Mouse (Mus musculus) stomach, postnatal 0 days (tissue): ENCODE measurements around the gene Sept5. TPM values are rescaled to one million over a fixed set of nuclear protein-coding genes. Genes with fewer than 3 reads are reported as not detected.

Experiments used
- ATAC-seq: fragments of 200-750 bp; cut with Nextera tagmentation; 2 replicates; pipeline ENCODE4 v1.8.0; 2017; ENCODE audit not compliant: low FRiP score, low TSS enrichment
- DNase-seq: peaks from one replicate; pipeline ENCODE4 v3.0.0-alpha.2; 2016; ENCODE audit warnings: low spot score
- H3K27ac ChIP-seq: fragments of 300-500 bp; sonication (generic); replicated peaks from 2 replicates; pipeline ENCODE4 v1.5.1; 2014; ENCODE audit warnings: mild to moderate bottlenecking, control low read depth
- H3K27me3 ChIP-seq: fragments of 300-500 bp; sonication (generic); 2 replicates; pipeline ENCODE4 v1.6.1; 2014; ENCODE audit warnings: low read length; ENCODE audit not compliant: control insufficient read depth, insufficient read depth
- H3K36me3 ChIP-seq: fragments of 300-500 bp; sonication (generic); 2 replicates; pipeline ENCODE4 v1.6.1; 2014; ENCODE audit warnings: low read length, mixed read lengths; ENCODE audit not compliant: control insufficient read depth, insufficient read depth
- H3K4me1 ChIP-seq: fragments of 300-500 bp; sonication (generic); replicated peaks from 2 replicates; pipeline ENCODE4 v1.6.1; 2014; ENCODE audit warnings: antibody characterized with exemption; ENCODE audit not compliant: control insufficient read depth, insufficient read depth
- H3K4me2 ChIP-seq: fragments of 300-500 bp; sonication (generic); replicated peaks from 2 replicates; pipeline ENCODE4 v1.6.1; 2014; ENCODE audit warnings: low read depth, mild to moderate bottlenecking, control low read depth, moderate library complexity
- H3K4me3 ChIP-seq: fragments of 300-500 bp; sonication (generic); 2 replicates; pipeline ENCODE4 v1.5.1; 2014; ENCODE audit warnings: low read depth, low read length, control low read depth
- H3K9ac ChIP-seq: fragments of 300-500 bp; sonication (generic); 2 replicates; pipeline ENCODE4 v1.6.1; 2014; ENCODE audit warnings: mild to moderate bottlenecking, low read length, control low read depth, mixed read lengths
- H3K9me3 ChIP-seq: fragments of 300-500 bp; sonication (generic); 2 replicates; pipeline ENCODE4 v1.6.1; 2016; ENCODE audit warnings: low read length; ENCODE audit not compliant: control insufficient read depth
- CTCF ChIP-seq: IDR thresholded peaks from 2 replicates; pipeline ENCODE4 v1.5.1; 2016; ENCODE audit warnings: antibody characterized with exemption, low read depth, mild to moderate bottlenecking, moderate library complexity
- EP300 ChIP-seq: optimal IDR thresholded peaks from 2 replicates; pipeline ENCODE3; 2016; ENCODE audit warnings: antibody characterized with exemption
- WGBS: fragments of 180-500 bp; shearing (Covaris S2); extraction: QIAGEN DNeasy Blood & Tissue Kit; methylation state at CpG from one replicate; pipeline ENCODE4 v1.1.7; 2014; 5-methylcytosine and 5-hydroxymethylcytosine counted together
- polyA plus RNA-seq: library from polyadenylated mRNA; unstranded; fragments of >200 nt; fragmentation: Nextera tagmentation; extraction: Ambion mirVana; gene quantifications from 2 replicates; pipeline ENCODE4 v1.2.1, GENCODE M21; 2015

Gene Sept5
- polyA plus RNA-seq, 1 experiment from 2014 or later, result 38.0 TPM

- no peak for ATAC-seq
- no peak for DNase-seq
- Histone ChIP-seq H3K9me3 (no peaks in the 10 kb centered on the region), H3K27ac (peak overlapping the region; percentile 45; the same call in 1 of the 2 replicates), H3K36me3 (no peaks in the 10 kb centered on the region), H3K4me3 (no peak overlapping the region), H3K27me3 (no peaks in the 10 kb centered on the region), H3K4me2 (no peak overlapping the region), H3K9ac (no peak overlapping the region), H3K4me1 (no peaks in the 10 kb centered on the region)
- WGBS, result 71% methylated on average over 4 of the region's 4 CpGs
- no peak for TF ChIP-seq EP300
- no peak for TF ChIP-seq CTCF
Measured at GRCm38 (mm10) chr16:18644485-18644884, 14.7 kb upstream of the Sept5 start.

- H3K36me3 ChIP-seq, result no peaks in the 10 kb centered on the region
- no peak overlapping the region for H3K9ac ChIP-seq
- DNase-seq, result no peak
- no peaks in the 10 kb centered on the region for H3K9me3 ChIP-seq
- H3K27ac ChIP-seq, result no peak overlapping the region
- TF ChIP-seq CTCF (no peak), EP300 (no peak)
- H3K4me1 ChIP-seq, result no peaks in the 10 kb centered on the region
- H3K4me3 ChIP-seq, result no peak overlapping the region
- WGBS, result 73% methylated on average over 11 of the region's 11 CpGs
- 0 out of 2 replicates have a peak, but pooled peaks have one; percentile 26 for ATAC-seq
- no peak overlapping the region for H3K4me2 ChIP-seq
- no peaks in the 10 kb centered on the region for H3K27me3 ChIP-seq
Measured at GRCm38 (mm10) chr16:18643406-18643998, 13.7 kb upstream of the Sept5 start.

DNA sequence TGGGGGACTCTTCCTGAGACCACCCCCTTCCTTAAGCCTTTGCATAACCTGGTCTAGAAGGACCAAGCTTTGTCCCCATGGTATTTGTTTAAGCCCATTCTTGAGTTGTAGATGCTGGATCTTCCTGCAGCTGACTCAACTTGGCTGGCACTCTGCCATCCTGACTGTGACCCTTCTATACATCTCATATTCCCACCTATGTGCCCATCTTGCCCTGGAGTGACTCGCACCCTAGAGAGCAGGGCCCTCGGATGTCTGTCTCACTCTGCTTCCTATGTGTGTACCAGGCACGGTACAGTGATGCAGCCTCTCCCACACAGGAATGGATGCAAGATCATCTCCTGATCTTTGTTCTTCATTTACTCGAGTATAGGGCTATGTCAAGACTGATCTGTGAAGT, 13.1 kb upstream of the Sept5 start:
- H3K4me2 ChIP-seq, result no peak overlapping the region
- H3K36me3 ChIP-seq, result no peaks in the 10 kb centered on the region
- H3K9ac ChIP-seq, result no peak overlapping the region
- H3K4me1 ChIP-seq, result no peaks in the 10 kb centered on the region
- H3K9me3 ChIP-seq, result no peaks in the 10 kb centered on the region
- TF ChIP-seq CTCF (no peak), EP300 (no peak)
- 80% methylated on average over 4 of the region's 4 CpGs for WGBS
- H3K27me3 ChIP-seq, result no peaks in the 10 kb centered on the region
- H3K27ac ChIP-seq, result no peak overlapping the region
- no peak for DNase-seq
- H3K4me3 ChIP-seq, result no peak overlapping the region
- peak; percentile 6; the same call in 1 of the 2 replicates for ATAC-seq

DNA sequence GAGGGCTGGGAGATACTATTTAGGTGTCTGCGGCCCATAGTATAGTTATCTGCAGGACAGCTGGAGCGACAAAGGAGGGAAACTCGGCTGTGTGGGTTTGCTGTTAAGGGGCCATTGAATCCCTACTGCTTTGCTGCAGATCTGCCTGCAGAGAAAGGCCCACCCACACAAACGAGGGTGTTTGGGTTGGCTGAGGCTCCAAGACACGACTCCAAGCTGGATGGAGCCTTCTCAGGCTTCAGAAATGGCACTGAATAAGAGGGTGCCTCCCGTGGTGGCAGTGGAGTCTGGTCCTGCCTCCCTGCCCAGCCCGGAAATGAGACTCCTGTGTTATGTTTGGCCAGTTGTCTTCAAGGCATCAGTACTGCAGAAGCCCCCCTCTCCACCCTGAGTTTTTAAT, 12.5 kb upstream of the Sept5 start:
- no peak for TF ChIP-seq CTCF
- no peak for TF ChIP-seq EP300
- H3K4me3 ChIP-seq, result no peak overlapping the region
- no peak overlapping the region for H3K27ac ChIP-seq
- no peaks in the 10 kb centered on the region for H3K4me1 ChIP-seq
- no peak for DNase-seq
- 49% methylated on average over 7 of the region's 7 CpGs for WGBS
- no peaks in the 10 kb centered on the region for H3K27me3 ChIP-seq
- no peak overlapping the region for H3K9ac ChIP-seq
- H3K36me3 ChIP-seq, result no peaks in the 10 kb centered on the region
- H3K4me2 ChIP-seq, result no peak overlapping the region
- no peaks in the 10 kb centered on the region for H3K9me3 ChIP-seq
- no peak for ATAC-seq

- no peak for ATAC-seq
- Histone ChIP-seq H3K9me3 (no peaks in the 10 kb centered on the region), H3K4me2 (no peak overlapping the region), H3K36me3 (no peaks in the 10 kb centered on the region), H3K27me3 (no peaks in the 10 kb centered on the region), H3K4me3 (no peak overlapping the region), H3K27ac (no peak overlapping the region), H3K4me1 (no peaks in the 10 kb centered on the region), H3K9ac (no peak overlapping the region)
- TF ChIP-seq EP300 (no peak), CTCF (no peak)
- 57% methylated on average over 1 of the region's 1 CpGs for WGBS
- DNase-seq, result no peak
Measured at GRCm38 (mm10) chr16:18639382-18639929, 9.7 kb upstream of the Sept5 start.

DNA sequence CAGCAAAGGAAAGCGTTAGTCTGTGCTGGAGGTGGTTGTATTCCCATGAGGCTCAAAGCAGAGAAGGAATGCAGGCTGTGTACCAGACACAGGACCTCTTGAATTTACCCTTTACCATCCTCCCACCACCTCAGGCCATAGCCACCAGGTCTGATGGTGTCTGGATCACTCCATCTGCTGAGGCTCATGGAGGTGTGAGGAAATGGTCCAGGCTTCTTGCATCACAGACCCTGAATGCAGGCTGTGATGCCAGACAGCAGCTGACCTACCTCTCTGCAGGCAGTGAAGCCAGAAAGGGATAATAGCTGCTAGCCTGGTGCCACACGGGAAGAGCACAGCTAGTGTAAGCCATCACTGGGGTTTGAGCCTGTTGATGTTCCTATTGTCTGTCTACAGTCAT, 8.6 kb upstream of the Sept5 start:
- H3K9ac ChIP-seq, result no peak overlapping the region
- no peaks in the 10 kb centered on the region for H3K27me3 ChIP-seq
- 56% methylated on average over 2 of the region's 2 CpGs for WGBS
- TF ChIP-seq EP300 (no peak), CTCF (no peak)
- no peak for ATAC-seq
- H3K9me3 ChIP-seq, result no peaks in the 10 kb centered on the region
- H3K4me1 ChIP-seq, result no peaks in the 10 kb centered on the region
- no peak overlapping the region for H3K4me3 ChIP-seq
- H3K4me2 ChIP-seq, result no peak overlapping the region
- DNase-seq, result no peak
- no peaks in the 10 kb centered on the region for H3K36me3 ChIP-seq
- H3K27ac ChIP-seq, result no peak overlapping the region
